Mouse (Mus musculus): ENCODE data around the gene Gne. TPM values are rescaled to one million over a fixed set of nuclear protein-coding genes. Genes with fewer than 3 reads are reported as not detected.

The Gne gene
- polyA plus RNA-seq, 1 experiment from 2014 or later: 31.7 TPM

DNA sequence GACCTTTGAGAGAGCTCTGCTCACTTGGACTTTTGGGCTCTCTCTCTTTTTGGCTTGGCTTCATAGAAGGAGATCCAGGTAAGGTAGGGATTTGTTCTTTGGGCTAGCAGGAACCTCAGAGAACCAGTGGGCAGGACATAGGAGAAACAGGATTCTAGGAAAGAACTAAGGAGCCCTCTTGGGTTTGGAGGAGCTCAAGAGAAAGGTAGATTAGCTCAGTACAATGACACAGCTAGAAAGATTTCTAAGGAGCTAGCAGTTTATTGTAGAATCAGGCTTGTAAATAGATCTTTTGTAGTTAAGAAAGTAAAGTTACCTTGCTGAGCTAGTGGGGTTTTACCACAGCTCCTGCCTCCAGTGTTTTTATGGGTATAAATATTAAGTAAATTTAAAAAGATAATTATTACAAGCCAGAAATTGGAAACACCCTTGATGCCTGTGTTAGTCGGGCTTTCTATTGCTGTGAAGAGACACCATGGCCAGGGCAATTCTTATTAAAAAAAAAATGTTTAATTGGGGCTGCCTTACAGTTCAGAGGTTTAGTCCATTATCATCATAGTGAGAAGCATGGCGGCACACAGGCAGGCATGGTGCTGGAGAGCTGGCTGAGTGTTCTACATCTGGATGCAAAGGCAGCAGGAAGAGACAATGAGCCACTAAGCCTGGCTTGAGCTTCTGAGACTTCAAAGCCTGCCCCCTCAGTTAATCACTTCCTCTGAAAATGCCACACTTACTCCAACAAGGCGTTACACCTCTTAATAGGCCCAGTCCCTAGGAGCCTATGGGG, 79.2 kb downstream of the Gne start:
- peak; percentile 50 for ATAC-seq (ENCODE audit: insufficient read depth)
- 58% methylated on average over 3 of the region's 3 CpGs for WGBS (ENCODE audit: insufficient replicate concordance)
- peaks cover 37% of the 10 kb centered on the region for H3K4me1 ChIP-seq (replicated peaks)
- no peaks in the 10 kb centered on the region for H3K9me3 ChIP-seq (replicated peaks)
- peak overlapping the region; percentile 61 for H3K4me3 ChIP-seq (replicated peaks)
- peak overlapping the region; percentile 62 for H3K9ac ChIP-seq
- no peaks in the 10 kb centered on the region for H3K27me3 ChIP-seq
- H3K27ac ChIP-seq (replicated peaks): peak overlapping the region; percentile 95
- peak overlapping the region; percentile 77 for H3K4me2 ChIP-seq
- H3K36me3 ChIP-seq (replicated peaks): peaks cover 9% of the 10 kb centered on the region; the same call in 1 of the 2 replicates

GRCm38 (mm10) chr4:44004126-44004525, 79.9 kb downstream of the Gne start, which contains the start of gene Clta:
Clta (plus strand) TSS chr4:44004452.
- Histone ChIP-seq H3K4me2 (peak within 1 kb of the TSS; percentile 77), H3K9me3 (replicated peaks) (no peaks in the 10 kb centered on the region), H3K4me1 (replicated peaks) (peaks cover 33% of the 10 kb centered on the region), H3K27ac (replicated peaks) (peak within 1 kb of the TSS; percentile 95), H3K4me3 (replicated peaks) (peak within 1 kb of the TSS; percentile 61), H3K27me3 (no peaks in the 10 kb centered on the region), H3K36me3 (replicated peaks) (peaks cover 9% of the 10 kb centered on the region; the same call in 1 of the 2 replicates), H3K9ac (peak within 1 kb of the TSS; percentile 62)
- WGBS (ENCODE audit: insufficient replicate concordance): 18% methylated on average over 5 of the region's 5 CpGs
- peak; percentile 99 for ATAC-seq (ENCODE audit: insufficient read depth)

GRCm38 (mm10) chr4:44003622-44004021, 80.4 kb downstream of the Gne start:
- peaks cover 9% of the 10 kb centered on the region; the same call in 1 of the 2 replicates for H3K36me3 ChIP-seq (replicated peaks)
- peak overlapping the region; percentile 77 for H3K4me2 ChIP-seq
- peak overlapping the region; percentile 62 for H3K9ac ChIP-seq
- H3K9me3 ChIP-seq (replicated peaks): no peaks in the 10 kb centered on the region
- no peaks in the 10 kb centered on the region for H3K27me3 ChIP-seq
- peaks cover 33% of the 10 kb centered on the region for H3K4me1 ChIP-seq (replicated peaks)
- 29% methylated on average over 6 of the region's 6 CpGs for WGBS (ENCODE audit: insufficient replicate concordance)
- H3K27ac ChIP-seq (replicated peaks): peak overlapping the region; percentile 95
- ATAC-seq (ENCODE audit: insufficient read depth): peak; percentile 84
- H3K4me3 ChIP-seq (replicated peaks): peak overlapping the region; percentile 61

DNA sequence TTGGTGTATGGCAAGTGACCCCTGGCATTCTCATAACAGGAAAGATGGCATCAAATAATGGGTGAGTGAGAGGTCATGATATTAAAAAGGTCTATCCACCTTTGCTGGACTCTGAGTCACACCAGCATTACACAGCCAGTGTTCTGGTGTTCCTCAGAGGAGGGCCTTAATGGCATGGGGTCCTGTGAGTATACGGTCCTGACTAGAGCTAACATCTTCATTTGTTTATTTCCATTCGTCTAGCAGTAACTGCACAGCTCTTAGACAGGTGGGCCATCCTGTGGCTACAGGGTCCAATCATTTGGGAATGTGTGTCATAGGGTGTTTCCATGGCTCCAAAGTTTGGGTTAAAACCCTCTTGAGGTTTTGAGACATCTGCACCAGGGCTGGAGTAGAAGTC, 89.6 kb downstream of the Gne start:
- 51% methylated on average over 2 of the region's 2 CpGs for WGBS (ENCODE audit: insufficient replicate concordance)
- Histone ChIP-seq H3K27me3 (no peaks in the 10 kb centered on the region), H3K4me1 (replicated peaks) (no peaks in the 10 kb centered on the region), H3K9me3 (replicated peaks) (no peaks in the 10 kb centered on the region), H3K36me3 (replicated peaks) (no peaks in the 10 kb centered on the region), H3K4me2 (no peak overlapping the region), H3K4me3 (replicated peaks) (no peak overlapping the region), H3K9ac (no peak overlapping the region), H3K27ac (replicated peaks) (no peak overlapping the region)
- ATAC-seq (ENCODE audit: insufficient read depth): no peak

DNA sequence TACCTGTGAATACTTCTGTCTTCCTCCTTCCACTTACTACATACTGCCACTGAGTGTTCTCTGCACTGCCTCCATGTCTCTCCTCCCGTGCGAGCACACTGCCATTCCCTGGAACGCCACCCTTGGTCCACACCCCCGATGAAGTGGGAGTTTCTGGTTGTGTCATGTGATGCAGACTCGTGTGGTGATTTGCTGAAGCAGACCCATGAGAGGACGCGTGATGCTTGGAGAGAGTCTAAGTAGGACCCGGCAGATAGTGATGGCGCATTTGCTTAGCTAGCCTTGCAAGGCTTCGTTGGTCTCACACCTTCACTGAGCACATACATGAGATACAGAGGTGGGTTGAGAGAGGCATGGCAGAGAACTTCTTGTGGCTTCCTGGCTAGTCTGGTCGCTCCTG, 90.9 kb downstream of the Gne start:
- Histone ChIP-seq H3K9me3 (replicated peaks) (no peaks in the 10 kb centered on the region), H3K36me3 (replicated peaks) (no peaks in the 10 kb centered on the region), H3K27me3 (no peaks in the 10 kb centered on the region), H3K9ac (no peak overlapping the region), H3K4me1 (replicated peaks) (no peaks in the 10 kb centered on the region), H3K4me2 (no peak overlapping the region), H3K4me3 (replicated peaks) (no peak overlapping the region), H3K27ac (replicated peaks) (no peak overlapping the region)
- no peak for ATAC-seq (ENCODE audit: insufficient read depth)
- WGBS (ENCODE audit: insufficient replicate concordance): 85% methylated on average over 11 of the region's 11 CpGs

DNA sequence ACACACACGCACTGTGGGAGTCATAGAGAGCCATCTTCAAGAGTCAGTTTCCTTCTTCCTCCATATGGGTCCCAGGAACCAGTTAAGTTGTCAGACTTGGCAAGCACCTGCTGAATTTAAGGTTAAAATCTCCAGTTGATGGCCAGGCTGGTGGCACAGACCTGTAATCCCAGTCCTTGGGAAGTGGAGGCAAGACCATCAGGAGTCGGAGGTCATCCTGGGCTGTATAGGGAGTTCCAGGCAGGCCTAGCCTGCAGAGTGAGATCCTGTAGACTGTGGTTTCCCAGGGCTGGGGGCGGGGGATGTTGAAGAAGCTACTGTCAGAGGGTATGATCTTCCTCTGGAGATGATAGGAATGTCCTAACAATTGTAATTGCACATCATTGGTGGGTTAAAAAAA, 95.0 kb downstream of the Gne start:
- no peak for ATAC-seq (ENCODE audit: insufficient read depth)
- H3K27ac ChIP-seq (replicated peaks): no peak overlapping the region
- H3K36me3 ChIP-seq (replicated peaks): no peaks in the 10 kb centered on the region
- no peaks in the 10 kb centered on the region for H3K4me1 ChIP-seq (replicated peaks)
- H3K9me3 ChIP-seq (replicated peaks): no peaks in the 10 kb centered on the region
- H3K4me3 ChIP-seq (replicated peaks): no peak overlapping the region
- H3K27me3 ChIP-seq: no peaks in the 10 kb centered on the region; the same call in 1 of the 2 replicates
- H3K4me2 ChIP-seq: no peak overlapping the region
- no peak overlapping the region for H3K9ac ChIP-seq
- 68% methylated on average over 3 of the region's 3 CpGs for whole genome bisulfite sequencing (ENCODE audit: insufficient replicate concordance)

DNA sequence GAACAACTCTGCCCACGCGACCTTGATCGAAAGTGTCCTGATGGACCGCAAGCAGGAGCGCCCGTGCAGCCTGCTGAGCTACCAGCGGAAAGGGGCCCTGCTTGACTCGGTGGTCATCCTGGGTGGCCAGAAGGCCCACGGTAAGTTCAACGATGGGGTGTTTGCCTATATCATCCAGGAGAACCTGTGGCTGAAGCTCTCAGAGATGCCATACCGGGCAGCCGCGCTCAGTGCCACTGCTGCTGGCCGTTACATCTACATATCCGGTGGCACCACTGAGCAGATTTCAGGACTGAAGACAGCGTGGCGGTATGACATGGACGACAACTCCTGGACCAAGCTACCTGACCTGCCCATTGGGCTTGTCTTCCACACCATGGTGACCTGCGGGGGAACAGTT, 99.7 kb downstream of the Gne start:
- 81% methylated on average over 19 of the region's 19 CpGs for WGBS (ENCODE audit: insufficient replicate concordance)
- ATAC-seq (ENCODE audit: insufficient read depth): no peak
- Histone ChIP-seq H3K4me2 (no peak overlapping the region), H3K27ac (replicated peaks) (no peak overlapping the region), H3K4me3 (replicated peaks) (no peak overlapping the region), H3K9me3 (replicated peaks) (no peaks in the 10 kb centered on the region), H3K9ac (no peak overlapping the region), H3K36me3 (replicated peaks) (no peaks in the 10 kb centered on the region; the same call in 1 of the 2 replicates), H3K27me3 (no peaks in the 10 kb centered on the region; the same call in 1 of the 2 replicates), H3K4me1 (replicated peaks) (peaks cover 19% of the 10 kb centered on the region)

Other genes with a start within 250 kb of the Gne start
- not detected in 2 replicates for gene Olfr157, start 244.0 kb downstream of the Gne start, polyA plus RNA-seq (2015; fragmentation: Nextera tagmentation; extraction: Ambion mirVana)
- not detected in 2 replicates for gene Olfr155, start 232.6 kb downstream of the Gne start, polyA plus RNA-seq (2015; fragmentation: Nextera tagmentation; extraction: Ambion mirVana)
- gene Reck, start 208.6 kb downstream of the Gne start, polyA plus RNA-seq (2015; fragmentation: Nextera tagmentation; extraction: Ambion mirVana): 1.8 and 2.4 TPM in 2 replicates
- 51.3 and 56.4 TPM in 2 replicates for gene Glipr2, start 126.8 kb downstream of the Gne start, polyA plus RNA-seq (2015; fragmentation: Nextera tagmentation; extraction: Ambion mirVana)
- not detected in 2 replicates for gene Ccin, start 100.7 kb downstream of the Gne start, polyA plus RNA-seq (2015; fragmentation: Nextera tagmentation; extraction: Ambion mirVana)
- 117 and 119 TPM in 2 replicates for gene Clta, start 79.7 kb downstream of the Gne start, polyA plus RNA-seq (2015; fragmentation: Nextera tagmentation; extraction: Ambion mirVana)
- 10.5 and 11.0 TPM in 2 replicates for gene Rnf38, start 149.6 kb upstream of the Gne start, polyA plus RNA-seq (2015; fragmentation: Nextera tagmentation; extraction: Ambion mirVana)
- gene Melk, start 216.7 kb upstream of the Gne start, polyA plus RNA-seq (2015; fragmentation: Nextera tagmentation; extraction: Ambion mirVana): 16.7 and 17.1 TPM in 2 replicates